Mouse (Mus musculus): ENCODE data around the gene Cd300a.
A peak's percentile ranks its signal among the peaks of the same experiment; 100 is the strongest.

Cd300a gene

GRCm38 (mm10) chr11:114912847-114913246 lies 23.0 kb downstream of the Cd300a start:
- DNase-seq, result peak in 1 of 2 experiments; percentile 7

GRCm38 (mm10) chr11:114914978-114915377 lies 25.1 kb downstream of the Cd300a start:
- no peak for DNase-seq

GRCm38 (mm10) chr11:114917120-114917519 lies 27.3 kb downstream of the Cd300a start:
- DNase-seq, result no peak

DNA sequence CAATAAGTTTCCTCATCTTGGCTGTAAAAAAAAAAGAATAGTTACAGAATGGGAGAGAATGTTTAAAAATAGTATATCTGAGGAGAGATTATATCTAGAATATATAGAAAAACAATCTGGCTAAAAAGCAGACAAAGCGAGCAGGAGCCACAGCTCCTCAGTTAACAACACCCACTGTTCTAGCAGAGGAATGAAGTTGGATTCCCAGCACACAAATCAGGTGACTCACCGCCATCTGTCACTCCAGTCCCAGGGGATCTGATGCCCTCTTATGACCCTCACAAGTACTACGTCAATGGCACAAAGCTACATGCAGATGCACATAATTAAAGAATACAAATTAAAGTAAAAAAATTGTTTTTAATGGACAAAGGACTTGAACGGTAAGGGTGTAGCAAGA lies 32.6 kb downstream of the Cd300a start:
- DNase-seq, result no peak

- peak in 1 of 2 experiments; percentile 8 for DNase-seq
These were observed 34.1 kb downstream of the Cd300a start for GRCm38 (mm10) chr11:114923961-114924360.

DNA sequence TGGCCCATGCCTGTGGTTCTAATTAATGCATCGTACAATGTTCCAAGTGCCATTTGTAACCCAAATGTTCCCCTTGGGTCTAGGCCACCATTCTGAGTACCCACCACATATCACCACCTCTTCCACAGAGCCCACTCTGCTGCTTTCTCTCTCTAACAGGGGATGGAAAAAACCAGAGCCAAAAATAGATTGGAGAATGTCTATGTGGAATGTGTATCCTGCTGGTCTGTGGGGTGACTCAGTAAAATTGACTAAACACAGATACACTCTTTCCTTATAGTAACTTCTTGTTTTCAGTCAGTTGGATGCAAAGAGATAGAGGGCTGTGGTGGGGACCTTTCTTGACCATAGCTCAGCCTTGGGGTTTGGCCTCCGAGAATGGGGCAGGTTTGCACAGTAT lies 39.7 kb downstream of the Cd300a start:
- no peak for DNase-seq

DNA sequence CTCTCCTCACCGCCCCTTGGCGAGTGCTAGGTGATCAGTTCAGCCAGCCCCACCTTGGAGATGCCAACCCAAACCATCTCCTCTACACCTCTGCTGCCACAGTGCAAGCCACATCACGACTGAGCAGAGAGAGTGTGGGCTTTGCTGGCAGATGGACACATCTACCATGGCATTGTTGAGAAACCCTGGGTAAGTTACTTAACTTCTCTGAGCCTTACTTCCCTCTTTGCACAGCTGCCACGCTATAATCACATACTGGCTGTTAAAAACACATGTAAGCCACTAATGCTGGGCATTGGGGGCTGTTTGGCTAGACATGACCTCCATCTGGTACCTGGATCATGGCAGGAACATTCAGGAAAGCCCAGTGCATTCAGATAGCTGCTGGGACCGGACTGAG lies 41.2 kb downstream of the Cd300a start:
- DNase-seq, result no peak

DNA sequence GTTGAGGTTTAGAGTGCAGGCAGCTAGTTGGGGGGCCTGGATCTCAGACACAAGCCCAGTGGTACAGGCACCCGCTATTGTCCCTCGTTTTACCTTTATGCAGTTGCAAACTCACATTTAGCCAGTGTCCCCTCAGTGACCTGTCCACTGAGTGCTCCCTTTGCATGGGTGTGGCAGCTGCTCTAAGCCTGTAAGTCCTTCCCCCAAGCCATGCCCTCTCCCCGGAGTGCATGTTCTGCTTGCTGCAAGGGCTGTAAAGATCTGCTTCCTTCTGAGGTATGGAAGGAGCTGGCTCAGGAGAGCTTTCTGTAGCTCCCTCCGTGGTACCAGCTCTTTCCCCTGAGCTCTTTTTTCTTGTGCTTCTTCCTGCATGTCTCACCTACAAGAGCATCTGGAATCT lies 43.8 kb downstream of the Cd300a start:
- no peak for DNase-seq

DNA sequence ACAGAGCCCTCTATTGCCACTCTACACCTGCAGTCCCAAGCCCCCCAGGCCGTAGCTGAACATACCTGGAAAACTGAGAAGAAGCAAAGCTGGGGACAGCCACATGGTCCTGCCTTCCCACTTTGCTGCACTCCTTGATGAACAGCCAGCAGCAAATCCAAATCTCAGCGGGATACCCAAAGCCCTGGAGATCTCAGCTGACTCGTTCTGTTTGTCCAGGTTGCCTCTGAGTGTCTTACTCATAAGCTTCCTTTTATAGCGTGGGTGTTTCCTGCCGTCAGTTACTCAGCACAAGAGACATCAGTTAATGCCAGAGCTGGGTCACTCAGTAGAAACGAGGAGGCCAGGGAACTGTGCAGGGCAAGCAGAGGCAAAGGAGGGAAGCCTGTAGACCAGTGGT lies 44.3 kb downstream of the Cd300a start, which contains the start of gene Cd300lb:
Gene Cd300lb (minus strand): TSS at position 243 of the 400 bp plus-strand sequence.
- no peak for DNase-seq
